Mouse (Mus musculus) cerebellum, adult 2 months (tissue): ENCODE data around the gene Uqcrq.

ENCODE experiments used
- CTCF ChIP-seq: fragments of 200-500 bp; IDR thresholded peaks from 2 replicates; pipeline ENCODE4 v1.5.1; 2011; ENCODE audit warnings: low read depth, mild to moderate bottlenecking, control low read depth, low read length, moderate library complexity, borderline replicate concordance; ENCODE audit not compliant: insufficient read depth
- POLR2A ChIP-seq: fragments of 200-500 bp; IDR thresholded peaks from 2 replicates; pipeline ENCODE4 v1.6.1; 2011; ENCODE audit warnings: low read length, control low read depth, borderline replicate concordance; ENCODE audit not compliant: insufficient read depth

- no peak for TF ChIP-seq POLR2A
- no peak for TF ChIP-seq CTCF
Observed at GRCm38 (mm10) chr11:53441921-53442320, 11.3 kb upstream of the Uqcrq start.
